Mouse (Mus musculus) heart, embryonic 14.5 days (tissue): ENCODE data around the gene Ppp1r16b. TPM values are rescaled to one million over a fixed set of nuclear protein-coding genes. Genes with fewer than 3 reads are reported as not detected.
A peak's percentile ranks its signal among the peaks of the same experiment; 100 is the strongest.

Source experiments
- ATAC-seq: fragments of 200-750 bp; cut with Nextera tagmentation; 2 replicates; pipeline ENCODE4 v1.8.0; 2017; ENCODE audit warnings: low read depth, moderate TSS enrichment; ENCODE audit not compliant: insufficient number of reproducible peaks, insufficient read depth, low FRiP score
- H3K27ac ChIP-seq, 2 experiments: fragments of 200-500 bp in 1 of 2; fragments of 300-500 bp in 1 of 2; sonication (generic) in 1 of 2; replicated peaks in 1 of 2; 2 replicates each; pipeline ENCODE4 v1.5.1; 2012 to 2014; ENCODE audit warnings: low read depth in 2 of 2, low read length in 2 of 2, control low read depth in 1 of 2, mild to moderate bottlenecking in 1 of 2, mixed read lengths in 1 of 2; ENCODE audit not compliant: control insufficient read depth in 1 of 2, insufficient read depth in 1 of 2
- H3K27me3 ChIP-seq: fragments of 300-500 bp; sonication (generic); 2 replicates; pipeline ENCODE4 v1.6.1; 2014; ENCODE audit warnings: mild to moderate bottlenecking, low read length, control low read depth; ENCODE audit not compliant: control insufficient read depth, insufficient read depth
- H3K36me3 ChIP-seq: fragments of 300-500 bp; sonication (generic); 2 replicates; pipeline ENCODE4 v1.6.1; 2014; ENCODE audit warnings: mild to moderate bottlenecking, control low read depth, low read length, mixed read lengths; ENCODE audit not compliant: control insufficient read depth, insufficient read depth
- H3K4me1 ChIP-seq, 2 experiments: fragments of 200-500 bp in 1 of 2; fragments of 300-500 bp in 1 of 2; sonication (generic) in 1 of 2; 2 replicates each; pipeline ENCODE4 v1.6.1; 2012 to 2014; ENCODE audit warnings: low read length in 2 of 2, control low read depth in 1 of 2, mixed read lengths in 1 of 2; ENCODE audit not compliant: control insufficient read depth in 2 of 2, insufficient read depth in 2 of 2
- H3K4me2 ChIP-seq: fragments of 300-500 bp; sonication (generic); 2 replicates; pipeline ENCODE4 v1.6.1; 2014; ENCODE audit warnings: mild to moderate bottlenecking, low read length
- H3K4me3 ChIP-seq, 2 experiments: fragments of 200-500 bp in 1 of 2; fragments of 300-500 bp in 1 of 2; sonication (generic) in 1 of 2; 2 replicates each; pipeline ENCODE4 v1.5.1; 2012 to 2014; ENCODE audit warnings: low read length in 2 of 2, mild to moderate bottlenecking in 2 of 2, control low read depth in 1 of 2, low read depth in 1 of 2, moderate library complexity in 1 of 2; ENCODE audit not compliant: control insufficient read depth in 1 of 2, insufficient read depth in 1 of 2
- H3K9ac ChIP-seq: fragments of 300-500 bp; sonication (generic); 2 replicates; pipeline ENCODE4 v1.6.1; 2014; ENCODE audit warnings: mild to moderate bottlenecking, low read length
- H3K9me3 ChIP-seq: fragments of 300-500 bp; sonication (generic); 2 replicates; pipeline ENCODE4 v1.6.1; 2016; ENCODE audit warnings: low read length, control low read depth; ENCODE audit not compliant: control insufficient read depth
- WGBS: fragments of 180-500 bp; shearing (Covaris S2); extraction: QIAGEN DNeasy Blood & Tissue Kit; methylation state at CpG from one replicate; pipeline ENCODE4 v1.1.7; 2014; 5-methylcytosine and 5-hydroxymethylcytosine counted together
- polyA plus RNA-seq: library from polyadenylated mRNA; unstranded; fragments of >200 nt; fragmentation: Nextera tagmentation; extraction: Ambion mirVana; gene quantifications from 2 replicates; pipeline ENCODE4 v1.2.1, GENCODE M21; 2014

Gene Ppp1r16b
- polyA plus RNA-seq, 1 experiment from 2014 or later, result 4.7 TPM

GRCm38 (mm10) chr2:158742431-158742830, 77.2 kb downstream of the Ppp1r16b start:
- no peak overlapping the region for H3K9ac ChIP-seq
- no peaks in the 10 kb centered on the region for H3K9me3 ChIP-seq
- H3K36me3 ChIP-seq, result no peaks in the 10 kb centered on the region
- 66% methylated on average over 5 of the region's 5 CpGs for WGBS
- peaks cover 7 to 8% of the 10 kb centered on the region in 2 experiments; a peak in 2 of 4 replicates for H3K4me1 ChIP-seq
- no peak overlapping the region for H3K27ac ChIP-seq
- ATAC-seq, result no peak
- H3K4me3 ChIP-seq, result no peak overlapping the region
- H3K27me3 ChIP-seq, result no peaks in the 10 kb centered on the region
- no peak overlapping the region for H3K4me2 ChIP-seq

GRCm38 (mm10) chr2:158743518-158744141, 78.4 kb downstream of the Ppp1r16b start:
- H3K9me3 ChIP-seq, result no peaks in the 10 kb centered on the region
- no peak overlapping the region for H3K4me3 ChIP-seq
- no peaks in the 10 kb centered on the region for H3K27me3 ChIP-seq
- H3K4me1 ChIP-seq, result peaks cover 7 to 8% of the 10 kb centered on the region in 2 experiments; a peak in 2 of 4 replicates
- no peak overlapping the region for H3K27ac ChIP-seq
- H3K36me3 ChIP-seq, result no peaks in the 10 kb centered on the region
- ATAC-seq, result no peak
- WGBS, result 84% methylated on average over 11 of the region's 11 CpGs
- H3K9ac ChIP-seq, result no peak overlapping the region
- no peak overlapping the region for H3K4me2 ChIP-seq

GRCm38 (mm10) chr2:158745049-158745482, 79.9 kb downstream of the Ppp1r16b start:
- no peaks in the 10 kb centered on the region for H3K27me3 ChIP-seq
- peaks cover 7 to 8% of the 10 kb centered on the region in 2 experiments; a peak in 2 of 4 replicates for H3K4me1 ChIP-seq
- no peak overlapping the region for H3K9ac ChIP-seq
- no peak overlapping the region for H3K27ac ChIP-seq
- ATAC-seq, result no peak
- no peak overlapping the region for H3K4me2 ChIP-seq
- no peaks in the 10 kb centered on the region for H3K36me3 ChIP-seq
- H3K9me3 ChIP-seq, result no peaks in the 10 kb centered on the region
- WGBS, result 7% methylated on average over 2 of the region's 2 CpGs
- no peak overlapping the region for H3K4me3 ChIP-seq

GRCm38 (mm10) chr2:158746164-158746563, 81.0 kb downstream of the Ppp1r16b start:
- H3K4me1 ChIP-seq, result peaks cover 7 to 8% of the 10 kb centered on the region in 2 experiments; a peak in 2 of 4 replicates
- H3K9ac ChIP-seq, result 0 out of 2 replicates have a peak overlapping the region, but pooled peaks have one; percentile 16
- H3K36me3 ChIP-seq, result no peaks in the 10 kb centered on the region
- peak overlapping the region; percentile 49 for H3K4me2 ChIP-seq
- no peak for ATAC-seq
- no peaks in the 10 kb centered on the region for H3K27me3 ChIP-seq
- 41% methylated on average over 11 of the region's 11 CpGs for WGBS
- H3K9me3 ChIP-seq, result no peaks in the 10 kb centered on the region
- no peak overlapping the region for H3K4me3 ChIP-seq
- no peak overlapping the region for H3K27ac ChIP-seq

- H3K27ac ChIP-seq, result no peak overlapping the region
- H3K27me3 ChIP-seq, result no peaks in the 10 kb centered on the region
- whole genome bisulfite sequencing, result 84% methylated on average over 9 of the region's 9 CpGs
- ATAC-seq, result no peak
- no peak overlapping the region for H3K4me3 ChIP-seq
- no peaks in the 10 kb centered on the region for H3K9me3 ChIP-seq
- peaks cover 7 to 8% of the 10 kb centered on the region in 2 experiments; a peak in 2 of 4 replicates for H3K4me1 ChIP-seq
- H3K9ac ChIP-seq, result no peak overlapping the region
- H3K36me3 ChIP-seq, result no peaks in the 10 kb centered on the region
- H3K4me2 ChIP-seq, result no peak overlapping the region
Measured at GRCm38 (mm10) chr2:158749366-158749765, 84.2 kb downstream of the Ppp1r16b start.

- Histone ChIP-seq H3K27me3 (no peaks in the 10 kb centered on the region), H3K4me3 (no peak overlapping the region), H3K9me3 (no peaks in the 10 kb centered on the region), H3K4me1 (no peaks in the 10 kb centered on the region), H3K36me3 (no peaks in the 10 kb centered on the region), H3K4me2 (no peak overlapping the region), H3K9ac (no peak overlapping the region), H3K27ac (no peak overlapping the region)
- 65% methylated on average over 2 of the region's 2 CpGs for WGBS
- ATAC-seq, result no peak
Measured at GRCm38 (mm10) chr2:158760231-158760630, 95.0 kb downstream of the Ppp1r16b start.

GRCm38 (mm10) chr2:158762339-158762738, 97.1 kb downstream of the Ppp1r16b start:
- 83% methylated on average over 5 of the region's 5 CpGs for WGBS
- H3K27me3 ChIP-seq, result no peaks in the 10 kb centered on the region
- H3K9ac ChIP-seq, result no peak overlapping the region
- no peaks in the 10 kb centered on the region for H3K4me1 ChIP-seq
- no peak overlapping the region for H3K4me2 ChIP-seq
- no peak for ATAC-seq
- H3K9me3 ChIP-seq, result no peaks in the 10 kb centered on the region
- H3K27ac ChIP-seq, result no peak overlapping the region
- H3K4me3 ChIP-seq, result no peak overlapping the region
- no peaks in the 10 kb centered on the region for H3K36me3 ChIP-seq
